Mouse (Mus musculus) left cerebral cortex, postnatal 36 days (tissue): ENCODE data around the gene Dll4. TPM values are rescaled to one million over a fixed set of nuclear protein-coding genes. Genes with fewer than 3 reads are reported as not detected.
A peak's percentile ranks its signal among the peaks of the same experiment; 100 is the strongest.

Experiments
- DNase-seq, 2 experiments: peaks; one replicate each; pipeline ENCODE4 v3.0.0; 2021 to 2022; ENCODE audit warnings: low spot score in 2 of 2, mixed read lengths in 1 of 2
- intact Hi-C: fragments of 180-260 bp; cut with DNase I; formaldehyde crosslinking; loops from one replicate; pipeline ENCODE4 v1.15.1; 2025
- total RNA-seq, 2 experiments: library from RNA; stranded (reverse); gene quantifications; 2 replicates each; pipeline ENCODE4 v1.2.3; 2021

Dll4 gene
- total RNA-seq, 2 experiments from 2014 or later, result 3.2 to 3.8 TPM

- no peak for DNase-seq
- intact Hi-C loops, result loop anchor here (5.0 kb wide), 1 partner anchor 34 kb away; no protein-coding TSS in a partner anchor
Measured at GRCm38 (mm10) chr2:119302876-119303275, 22.7 kb upstream of the Dll4 start.

GRCm38 (mm10) chr2:119304391-119304790, 21.2 kb upstream of the Dll4 start:
- DNase-seq, result no peak
- intact Hi-C loops, result loop anchor here (5.0 kb wide), 1 partner anchor 33 kb away; no protein-coding TSS in a partner anchor

- intact Hi-C loops, result loop anchor here (5.0 kb wide), 1 partner anchor 32 kb away; no protein-coding TSS in a partner anchor
- DNase-seq, result no peak
Measured at GRCm38 (mm10) chr2:119304798-119305208, 20.8 kb upstream of the Dll4 start.

- no peak for DNase-seq
- intact Hi-C loops, result no loop called here
Measured at GRCm38 (mm10) chr2:119311544-119311943, 14.0 kb upstream of the Dll4 start.

- DNase-seq, result no peak
- intact Hi-C loops, result no loop called here
Measured at GRCm38 (mm10) chr2:119312380-119312958, 13.1 kb upstream of the Dll4 start.

- DNase-seq, result no peak
- intact Hi-C loops, result no loop called here
Measured at GRCm38 (mm10) chr2:119313780-119314479, 11.7 kb upstream of the Dll4 start.

GRCm38 (mm10) chr2:119314742-119315310, 10.8 kb upstream of the Dll4 start:
- intact Hi-C loops, result no loop called here
- no peak for DNase-seq

GRCm38 (mm10) chr2:119318043-119318710, 7.4 kb upstream of the Dll4 start:
- no peak for DNase-seq
- intact Hi-C loops, result no loop called here

GRCm38 (mm10) chr2:119320571-119320970, 5.0 kb upstream of the Dll4 start:
- intact Hi-C loops, result no loop called here
- no peak for DNase-seq

GRCm38 (mm10) chr2:119321771-119322586, 3.6 kb upstream of the Dll4 start:
- DNase-seq, result no peak
- intact Hi-C loops, result no loop called here

GRCm38 (mm10) chr2:119322587-119323300, 2.8 kb upstream of the Dll4 start:
- intact Hi-C loops, result no loop called here
- peak; percentile 43 to 63 for DNase-seq

- no peak for DNase-seq
- intact Hi-C loops, result no loop called here
Measured at GRCm38 (mm10) chr2:119323866-119324575, 1.6 kb upstream of the Dll4 start.

- DNase-seq, result no peak
- intact Hi-C loops, result loop anchor here (5.0 kb wide), 1 partner anchor 88 kb away; no protein-coding TSS in a partner anchor
Measured at GRCm38 (mm10) chr2:119324576-119325318, 837 bp upstream of the Dll4 start.

GRCm38 (mm10) chr2:119326161-119327101, 847 bp downstream of the Dll4 start:
- DNase-seq, result no peak
- intact Hi-C loops, result loop anchor here (5.0 kb wide), 1 partner anchor 86 kb away; no protein-coding TSS in a partner anchor

GRCm38 (mm10) chr2:119327102-119327480, 1.5 kb downstream of the Dll4 start:
- intact Hi-C loops, result loop anchor here (5.0 kb wide), 1 partner anchor 85 kb away; no protein-coding TSS in a partner anchor
- no peak for DNase-seq

- intact Hi-C loops, result loop anchor here (5.0 kb wide), 1 partner anchor 84 kb away; no protein-coding TSS in a partner anchor
- no peak for DNase-seq
Measured at GRCm38 (mm10) chr2:119327942-119328526, 2.5 kb downstream of the Dll4 start.
